Mouse (Mus musculus) subcutaneous adipose tissue, adult 2 months (tissue): ENCODE results near the gene Tex46. TPM values are rescaled to one million over a fixed set of nuclear protein-coding genes. Genes with fewer than 3 reads are reported as not detected.

Experiments used
- polyA plus RNA-seq: library from polyadenylated mRNA; depleted of rRNA; stranded (reverse); fragments of >200 nt; gene quantifications from 2 replicates; pipeline ENCODE4 v1.2.3, GENCODE M21; 2012; ENCODE audit warnings: low replicate concordance; rRNA removed

Tex46 gene
- polyA plus RNA-seq: not detected in 2 replicates

GRCm38 (mm10) chr4:136610387-136610856, at the start of gene Tex46:
Tex46 (plus strand) TSS chr4:136610437.

DNA sequence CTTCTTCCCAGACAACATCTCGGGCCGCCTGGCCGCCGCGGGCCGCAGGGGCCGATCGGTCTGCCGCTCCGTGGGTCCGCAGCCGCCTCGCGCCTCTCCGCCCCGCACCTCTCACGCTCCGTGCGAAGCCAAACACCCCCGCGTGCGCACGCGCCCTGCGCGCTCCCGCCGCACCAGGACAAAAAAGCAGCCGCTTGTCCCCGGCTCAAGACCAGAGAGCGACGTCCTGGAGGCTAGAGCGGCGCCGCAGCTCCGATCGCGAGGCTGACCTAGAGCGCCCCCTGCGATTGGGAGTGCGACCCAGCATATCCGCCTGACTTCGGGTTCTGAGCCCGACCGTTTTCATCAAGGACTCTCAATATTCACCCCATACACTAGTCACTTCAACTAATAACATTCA, 7.7 kb upstream of the Tex46 start, which contains the start of gene Kdm1a:
TSS of gene Kdm1a (minus strand) at position 156 of the 400 bp plus-strand sequence.

GRCm38 (mm10) chr4:136622388-136622787, 12.2 kb downstream of the Tex46 start, which contains the start of gene Lactbl1:
Lactbl1 (plus strand) TSS chr4:136622621.

Other genes starting within 250 kb of the Tex46 start
- 0.46 TPM in 1 of 2 replicates, not detected in the other for gene Htr1d, start 186.9 kb upstream of the Tex46 start, polyA plus RNA-seq
- gene 6030445D17Rik, start 148.2 kb upstream of the Tex46 start, polyA plus RNA-seq: 0.35 and 0.52 TPM in 2 replicates
- 17.1 and 21.2 TPM in 2 replicates for gene Luzp1, start 140.7 kb upstream of the Tex46 start, polyA plus RNA-seq
- 24.4 and 42.8 TPM in 2 replicates for gene Kdm1a, start 7.7 kb upstream of the Tex46 start, polyA plus RNA-seq
- 0.03 TPM in 1 of 2 replicates, not detected in the other for gene Lactbl1, start 12.2 kb downstream of the Tex46 start, polyA plus RNA-seq
- gene Ephb2, start 225.6 kb downstream of the Tex46 start, polyA plus RNA-seq: 28.6 and 78.8 TPM in 2 replicates